Mouse (Mus musculus) hindbrain, embryonic 15.5 days (tissue): ENCODE data around the gene Tcf23. TPM values are rescaled to one million over a fixed set of nuclear protein-coding genes. Genes with fewer than 3 reads are reported as not detected.
A peak's percentile ranks its signal among the peaks of the same experiment; 100 is the strongest.

Experiments
- ATAC-seq: fragments of 200-750 bp; cut with Nextera tagmentation; 2 replicates; pipeline ENCODE4 v1.8.0; 2017; ENCODE audit warnings: low read depth, moderate number of reproducible peaks, moderate TSS enrichment; ENCODE audit not compliant: low FRiP score
- H3K27ac ChIP-seq: fragments of 300-500 bp; sonication (generic); replicated peaks from 2 replicates; pipeline ENCODE4 v1.5.1; 2015; ENCODE audit warnings: mild to moderate bottlenecking, inconsistent platforms
- H3K27me3 ChIP-seq: fragments of 300-500 bp; sonication (generic); 2 replicates; pipeline ENCODE4 v1.6.1; 2015; ENCODE audit warnings: control low read depth, inconsistent platforms
- H3K36me3 ChIP-seq: fragments of 300-500 bp; sonication (generic); 2 replicates; pipeline ENCODE4 v1.6.1; 2015; ENCODE audit warnings: control low read depth, inconsistent platforms
- H3K4me1 ChIP-seq: fragments of 300-500 bp; sonication (generic); replicated peaks from 2 replicates; pipeline ENCODE4 v1.6.1; 2015; ENCODE audit warnings: control low read depth, inconsistent platforms
- H3K4me2 ChIP-seq: fragments of 300-500 bp; sonication (generic); 2 replicates; pipeline ENCODE4 v1.6.1; 2015; ENCODE audit warnings: moderate library complexity, mild to moderate bottlenecking, inconsistent platforms
- H3K4me3 ChIP-seq: fragments of 300-500 bp; sonication (generic); 2 replicates; pipeline ENCODE4 v1.5.1; 2015; ENCODE audit warnings: mild to moderate bottlenecking, inconsistent platforms
- H3K9ac ChIP-seq: fragments of 300-500 bp; sonication (generic); 2 replicates; pipeline ENCODE4 v1.6.1; 2015; ENCODE audit warnings: inconsistent platforms
- H3K9me3 ChIP-seq: fragments of 300-500 bp; sonication (generic); 2 replicates; pipeline ENCODE4 v1.6.1; 2016; ENCODE audit warnings: control low read depth, inconsistent platforms
- WGBS: fragments of 180-500 bp; shearing (Covaris S2); methylation state at CpG from one replicate; pipeline ENCODE4 v1.1.7; 2015; 5-methylcytosine and 5-hydroxymethylcytosine counted together
- polyA plus RNA-seq: library from polyadenylated mRNA; unstranded; fragments of >200 nt; fragmentation: Nextera tagmentation; extraction: Ambion mirVana; gene quantifications from 2 replicates; pipeline ENCODE4 v1.2.1, GENCODE M21; 2015

The Tcf23 gene
- polyA plus RNA-seq, 1 experiment from 2014 or later: not detected

DNA sequence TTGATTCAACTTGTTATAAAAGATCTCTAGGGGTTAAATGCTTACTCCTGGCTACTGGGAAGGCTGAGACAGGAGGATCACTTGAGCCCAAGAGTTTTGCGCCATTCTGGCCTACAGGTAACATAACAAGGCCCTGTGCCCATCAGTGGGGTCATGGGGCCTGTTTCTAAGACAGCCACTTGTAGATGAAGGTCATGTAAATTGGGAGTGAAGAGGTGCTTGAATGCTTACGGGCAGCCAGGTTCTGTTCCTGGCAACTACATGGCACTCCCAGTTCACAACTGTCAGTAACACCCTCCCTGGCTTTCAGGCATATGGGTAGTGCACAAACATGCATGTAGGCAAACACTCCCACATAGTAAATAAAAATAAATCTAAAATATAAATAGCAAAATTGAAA, 17.5 kb upstream of the Tcf23 start:
- H3K4me3 ChIP-seq: no peak overlapping the region
- H3K4me1 ChIP-seq: peaks cover 21% of the 10 kb centered on the region
- 92% methylated on average over 2 of the region's 2 CpGs for WGBS
- peaks cover 21% of the 10 kb centered on the region for H3K36me3 ChIP-seq
- H3K27ac ChIP-seq: no peak overlapping the region
- peak overlapping the region; percentile 76 for H3K4me2 ChIP-seq
- no peak overlapping the region for H3K9ac ChIP-seq
- ATAC-seq: no peak
- no peaks in the 10 kb centered on the region for H3K9me3 ChIP-seq
- H3K27me3 ChIP-seq: no peaks in the 10 kb centered on the region

GRCm38 (mm10) chr5:30951706-30952105, 16.8 kb upstream of the Tcf23 start:
- Histone ChIP-seq H3K9ac (no peak overlapping the region), H3K27me3 (no peaks in the 10 kb centered on the region), H3K4me3 (no peak overlapping the region), H3K9me3 (no peaks in the 10 kb centered on the region), H3K4me1 (peaks cover 21% of the 10 kb centered on the region), H3K36me3 (peaks cover 24% of the 10 kb centered on the region), H3K27ac (no peak overlapping the region), H3K4me2 (no peak overlapping the region)
- WGBS: 79% methylated on average over 6 of the region's 6 CpGs
- no peak for ATAC-seq

DNA sequence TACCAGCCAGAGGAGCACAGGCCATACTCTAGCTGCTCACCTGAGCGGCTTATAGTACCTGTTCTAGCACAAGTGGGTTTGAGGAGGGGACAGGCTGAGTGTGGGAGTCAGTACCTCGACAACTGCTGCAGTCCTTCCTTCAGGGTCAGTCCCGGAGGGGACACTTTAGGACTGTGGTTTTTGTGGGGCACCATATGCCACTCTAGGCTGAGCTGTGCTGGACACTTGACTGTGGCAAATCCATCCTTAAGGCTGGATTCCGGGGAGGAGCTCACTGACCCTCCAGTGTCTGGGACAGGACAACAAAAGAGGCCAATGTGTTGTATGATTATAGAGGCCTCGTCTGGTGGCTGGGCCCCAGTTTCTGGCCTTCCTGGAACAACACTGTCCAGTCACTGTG, 15.9 kb upstream of the Tcf23 start:
- Histone ChIP-seq H3K9ac (no peak overlapping the region), H3K4me2 (no peak overlapping the region), H3K9me3 (no peaks in the 10 kb centered on the region), H3K27me3 (no peaks in the 10 kb centered on the region), H3K36me3 (peaks cover 26% of the 10 kb centered on the region), H3K27ac (no peak overlapping the region), H3K4me3 (no peak overlapping the region), H3K4me1 (peaks cover 26% of the 10 kb centered on the region)
- 88% methylated on average over 5 of the region's 5 CpGs for WGBS
- ATAC-seq: no peak

DNA sequence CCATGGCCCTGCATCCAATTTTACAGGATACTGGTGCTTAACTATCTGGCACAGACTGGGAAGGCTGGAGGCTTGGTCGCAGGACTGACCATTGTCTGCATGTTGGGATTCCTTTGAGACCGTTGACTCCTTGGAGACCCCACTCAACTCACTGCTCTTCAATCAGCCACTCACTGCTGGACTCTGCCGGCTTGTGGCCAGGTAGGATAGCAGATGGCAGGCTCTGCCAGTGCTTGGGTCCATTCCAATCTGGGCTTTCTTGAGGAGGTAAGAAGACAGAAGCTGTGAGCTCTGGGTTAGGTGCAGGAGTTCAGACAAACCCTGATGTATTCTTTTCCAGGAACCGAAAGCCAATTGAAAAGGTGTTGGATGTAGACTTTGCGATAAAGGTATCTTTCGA, 14.4 kb upstream of the Tcf23 start:
- Histone ChIP-seq H3K9ac (no peak overlapping the region), H3K4me3 (no peak overlapping the region), H3K27me3 (no peaks in the 10 kb centered on the region), H3K27ac (no peak overlapping the region), H3K9me3 (no peaks in the 10 kb centered on the region), H3K4me2 (no peak overlapping the region), H3K4me1 (peaks cover 36% of the 10 kb centered on the region), H3K36me3 (peaks cover 36% of the 10 kb centered on the region)
- 94% methylated on average over 6 of the region's 6 CpGs for WGBS
- no peak for ATAC-seq

DNA sequence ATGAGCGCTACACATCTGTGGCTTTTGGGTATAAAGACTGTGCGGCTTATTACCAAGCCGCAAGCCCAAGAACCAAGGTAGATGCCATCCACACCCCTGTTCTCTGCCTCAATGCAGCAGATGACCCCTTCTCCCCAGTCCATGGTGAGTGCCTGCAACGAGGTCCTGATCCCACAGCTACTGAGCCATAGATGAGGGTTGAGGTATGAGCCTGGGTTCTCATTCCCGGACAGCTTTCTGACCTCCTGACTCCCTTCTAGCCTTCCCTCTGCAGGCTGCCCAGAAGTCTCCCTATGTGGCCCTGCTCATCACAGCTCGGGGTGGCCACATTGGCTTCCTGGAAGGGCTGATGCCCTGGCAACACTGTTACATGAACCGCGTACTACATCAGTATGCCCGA, 13.9 kb upstream of the Tcf23 start:
- 96% methylated on average over 9 of the region's 9 CpGs for WGBS
- Histone ChIP-seq H3K4me1 (peaks cover 36% of the 10 kb centered on the region), H3K36me3 (peaks cover 36% of the 10 kb centered on the region), H3K27ac (no peak overlapping the region), H3K4me3 (no peak overlapping the region), H3K9me3 (no peaks in the 10 kb centered on the region), H3K4me2 (no peak overlapping the region), H3K27me3 (no peaks in the 10 kb centered on the region), H3K9ac (no peak overlapping the region)
- no peak for ATAC-seq

GRCm38 (mm10) chr5:30955751-30956150, 12.7 kb upstream of the Tcf23 start:
- 93% methylated on average over 6 of the region's 6 CpGs for WGBS
- no peak overlapping the region for H3K4me3 ChIP-seq
- no peaks in the 10 kb centered on the region for H3K9me3 ChIP-seq
- H3K27ac ChIP-seq: no peak overlapping the region
- peaks cover 36% of the 10 kb centered on the region for H3K36me3 ChIP-seq
- H3K4me2 ChIP-seq: no peak overlapping the region
- peaks cover 28% of the 10 kb centered on the region for H3K4me1 ChIP-seq
- no peaks in the 10 kb centered on the region for H3K27me3 ChIP-seq
- ATAC-seq: no peak
- no peak overlapping the region for H3K9ac ChIP-seq

DNA sequence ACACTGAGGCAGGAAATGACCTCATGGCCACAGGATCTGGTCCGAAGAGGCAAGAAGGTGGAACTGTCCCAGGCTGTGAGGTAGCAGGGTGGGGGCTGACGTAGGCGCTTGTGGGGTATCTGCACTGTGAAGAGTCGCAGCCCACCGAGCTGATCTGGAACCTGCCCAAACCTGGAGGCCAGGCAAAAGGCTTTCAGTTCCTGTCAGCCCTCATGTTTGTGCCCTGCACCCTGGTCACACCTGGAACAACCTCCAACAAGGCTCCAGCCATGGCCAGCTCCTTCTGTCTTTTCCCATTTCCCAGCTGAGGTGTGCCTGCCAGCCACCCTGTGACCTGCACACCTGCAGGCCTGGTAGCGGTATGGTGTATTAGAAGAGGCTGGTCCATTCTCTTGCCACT, 10.6 kb upstream of the Tcf23 start:
- ATAC-seq: no peak
- Histone ChIP-seq H3K9me3 (no peaks in the 10 kb centered on the region), H3K36me3 (peaks cover 34% of the 10 kb centered on the region), H3K27me3 (no peaks in the 10 kb centered on the region), H3K9ac (no peak overlapping the region), H3K4me1 (peaks cover 24% of the 10 kb centered on the region), H3K4me3 (no peak overlapping the region), H3K27ac (no peak overlapping the region), H3K4me2 (peak overlapping the region; percentile 69; the same call in 1 of the 2 replicates)
- 95% methylated on average over 6 of the region's 6 CpGs for WGBS

DNA sequence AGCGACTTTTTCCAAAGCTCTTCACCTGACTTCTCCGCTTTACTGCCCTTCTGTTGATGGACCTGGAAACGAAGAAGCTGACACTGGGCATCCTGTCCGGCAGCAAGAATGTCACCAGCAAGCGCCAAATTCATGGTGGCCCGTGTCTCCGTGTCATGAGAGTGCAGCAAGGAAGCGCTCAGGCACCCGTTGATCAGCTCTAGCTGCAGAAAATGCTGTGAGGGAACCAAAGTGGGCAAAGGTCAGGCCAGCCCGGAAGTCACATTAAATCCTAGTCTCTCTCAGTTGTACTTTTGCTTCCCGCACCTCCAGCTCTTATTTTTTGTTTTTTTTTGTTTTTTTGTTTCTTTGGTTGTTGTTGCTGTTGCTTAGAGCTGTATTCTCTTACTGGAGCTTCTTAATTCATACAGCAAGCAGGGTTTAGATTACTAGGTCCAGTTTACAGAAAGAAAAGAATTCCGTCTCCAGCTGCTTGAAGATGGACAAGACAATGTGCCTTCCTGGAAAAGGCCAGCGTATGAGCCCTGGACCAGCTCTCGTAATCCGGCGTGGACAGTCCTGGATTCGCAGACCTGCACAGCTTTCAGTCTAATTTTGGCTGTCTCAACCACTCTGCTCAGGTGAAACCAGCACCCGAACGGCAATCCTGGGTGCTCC, 9.1 kb upstream of the Tcf23 start:
- H3K27me3 ChIP-seq: no peaks in the 10 kb centered on the region
- no peaks in the 10 kb centered on the region for H3K9me3 ChIP-seq
- H3K4me2 ChIP-seq: peak overlapping the region; percentile 69
- H3K27ac ChIP-seq: peak overlapping the region; percentile 87
- peak overlapping the region; percentile 69 for H3K4me3 ChIP-seq
- peaks cover 27% of the 10 kb centered on the region for H3K36me3 ChIP-seq
- ATAC-seq: no peak; the same call in 1 of the 2 replicates
- H3K9ac ChIP-seq: peak overlapping the region; percentile 75
- WGBS: 38% methylated on average over 19 of the region's 19 CpGs
- H3K4me1 ChIP-seq: peaks cover 24% of the 10 kb centered on the region

- H3K9ac ChIP-seq: peak within 1 kb of the TSS; percentile 75
- peaks cover 24% of the 10 kb centered on the region for H3K4me1 ChIP-seq
- H3K27ac ChIP-seq: peak within 1 kb of the TSS; percentile 87
- H3K4me3 ChIP-seq: peak within 1 kb of the TSS; percentile 69
- H3K27me3 ChIP-seq: no peaks in the 10 kb centered on the region
- peak within 1 kb of the TSS; percentile 69 for H3K4me2 ChIP-seq
- H3K9me3 ChIP-seq: no peaks in the 10 kb centered on the region
- peaks cover 24% of the 10 kb centered on the region for H3K36me3 ChIP-seq
- peak; percentile 97 for ATAC-seq
- WGBS: under 1% methylated on average over 52 of the region's 56 CpGs
Observed at GRCm38 (mm10) chr5:30959966-30960501, 8.4 kb upstream of the Tcf23 start, which contains the start of gene Preb. Gene Preb, minus strand, starts transcription at chr5:30960361.

DNA sequence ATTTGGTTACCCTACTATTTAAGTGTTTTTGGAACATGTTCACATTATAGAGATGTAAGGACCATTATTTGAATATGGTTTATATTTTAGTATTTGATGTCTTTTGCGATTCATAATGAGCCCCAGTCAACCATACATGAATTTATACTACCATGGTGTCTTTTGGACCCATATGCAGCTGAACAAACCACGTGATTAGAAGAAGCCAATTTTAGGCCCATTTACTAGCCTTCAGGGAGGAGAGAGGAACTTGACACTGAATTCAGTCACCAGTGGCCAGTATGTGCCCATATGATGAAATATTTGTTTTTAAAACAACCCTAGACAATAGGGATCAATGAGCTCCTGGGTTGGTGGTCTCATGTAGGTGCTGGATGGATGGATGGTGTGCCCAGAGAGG, 7.6 kb upstream of the Tcf23 start:
- WGBS: 86% methylated on average over 2 of the region's 2 CpGs
- H3K9me3 ChIP-seq: no peaks in the 10 kb centered on the region
- H3K27ac ChIP-seq: peak overlapping the region; percentile 76; the same call in 1 of the 2 replicates
- peak overlapping the region; percentile 69 for H3K4me3 ChIP-seq
- H3K4me1 ChIP-seq: peaks cover 24% of the 10 kb centered on the region
- H3K9ac ChIP-seq: no peak overlapping the region; the same call in 1 of the 2 replicates
- no peak for ATAC-seq
- H3K36me3 ChIP-seq: peaks cover 16% of the 10 kb centered on the region
- H3K27me3 ChIP-seq: no peaks in the 10 kb centered on the region
- peak overlapping the region; percentile 69 for H3K4me2 ChIP-seq

- Histone ChIP-seq H3K36me3 (peaks cover 13% of the 10 kb centered on the region), H3K4me2 (no peak overlapping the region)
- WGBS: 82% methylated on average over 10 of the region's 10 CpGs
Observed at GRCm38 (mm10) chr5:30961545-30962505, 6.6 kb upstream of the Tcf23 start.

GRCm38 (mm10) chr5:30963916-30964315, 4.5 kb upstream of the Tcf23 start:
- Histone ChIP-seq H3K4me1 (peaks cover 6% of the 10 kb centered on the region), H3K4me2 (no peak overlapping the region), H3K27ac (no peak overlapping the region), H3K4me3 (no peak overlapping the region), H3K9me3 (no peaks in the 10 kb centered on the region), H3K9ac (no peak overlapping the region), H3K27me3 (no peaks in the 10 kb centered on the region), H3K36me3 (no peaks in the 10 kb centered on the region)
- WGBS: 59% methylated on average over 3 of the region's 3 CpGs
- ATAC-seq: no peak

More at GRCm38 (mm10) chr5:30961545-30962505, 6.6 kb upstream of the Tcf23 start:
- H3K4me1 ChIP-seq: peaks cover 24% of the 10 kb centered on the region
- H3K4me3 ChIP-seq: no peak overlapping the region
- no peaks in the 10 kb centered on the region for H3K9me3 ChIP-seq
- no peak for ATAC-seq
- H3K9ac ChIP-seq: no peak overlapping the region
- H3K27me3 ChIP-seq: no peaks in the 10 kb centered on the region
- no peak overlapping the region for H3K27ac ChIP-seq
